Mouse (Mus musculus) midbrain, embryonic 14.5 days (tissue): ENCODE data around the gene Gabrr3. TPM values are rescaled to one million over a fixed set of nuclear protein-coding genes. Genes with fewer than 3 reads are reported as not detected.
A peak's percentile ranks its signal among the peaks of the same experiment; 100 is the strongest.

Experiments used
- ATAC-seq: fragments of 200-750 bp; cut with Nextera tagmentation; 2 replicates; pipeline ENCODE4 v1.8.0; 2017; ENCODE audit warnings: moderate number of reproducible peaks, moderate library complexity; ENCODE audit not compliant: low FRiP score, low TSS enrichment
- DNase-seq: peaks from one replicate; pipeline ENCODE4 v3.0.0-alpha.2; 2015
- H3K27ac ChIP-seq: fragments of 300-500 bp; sonication (generic); replicated peaks from 2 replicates; pipeline ENCODE4 v1.5.1; 2014; ENCODE audit warnings: mild to moderate bottlenecking, low read depth, low read length, moderate library complexity
- H3K27me3 ChIP-seq: fragments of 300-500 bp; sonication (generic); 2 replicates; pipeline ENCODE4 v1.6.1; 2014; ENCODE audit warnings: low read length, control low read depth, mixed read lengths; ENCODE audit not compliant: control insufficient read depth, insufficient read depth
- H3K36me3 ChIP-seq: fragments of 300-500 bp; sonication (generic); 2 replicates; pipeline ENCODE4 v1.6.1; 2014; ENCODE audit warnings: low read length, control low read depth; ENCODE audit not compliant: control insufficient read depth, insufficient read depth
- H3K4me1 ChIP-seq: fragments of 300-500 bp; sonication (generic); 2 replicates; pipeline ENCODE4 v1.6.1; 2014; ENCODE audit warnings: mild to moderate bottlenecking, antibody characterized with exemption, low read length, control low read depth; ENCODE audit not compliant: control insufficient read depth, insufficient read depth
- H3K4me2 ChIP-seq: fragments of 300-500 bp; sonication (generic); 2 replicates; pipeline ENCODE4 v1.6.1; 2014; ENCODE audit warnings: mild to moderate bottlenecking, low read length, moderate library complexity
- H3K4me3 ChIP-seq: fragments of 300-500 bp; sonication (generic); replicated peaks from 2 replicates; pipeline ENCODE4 v1.5.1; 2014; ENCODE audit warnings: low read depth, low read length
- H3K9ac ChIP-seq: fragments of 300-500 bp; sonication (generic); replicated peaks from 2 replicates; pipeline ENCODE4 v1.6.1; 2014; ENCODE audit warnings: mild to moderate bottlenecking, low read length, moderate library complexity
- H3K9me3 ChIP-seq: fragments of 300-500 bp; sonication (generic); 2 replicates; pipeline ENCODE4 v1.6.1; 2016; ENCODE audit warnings: low read length, control low read depth, mixed read lengths; ENCODE audit not compliant: control insufficient read depth
- WGBS: fragments of 180-500 bp; shearing (Covaris S2); extraction: QIAGEN DNeasy Blood & Tissue Kit; methylation state at CpG from one replicate; pipeline ENCODE4 v1.1.7; 2014; 5-methylcytosine and 5-hydroxymethylcytosine counted together
- polyA plus RNA-seq: library from polyadenylated mRNA; unstranded; fragments of >200 nt; fragmentation: Nextera tagmentation; extraction: Ambion mirVana; gene quantifications from 2 replicates; pipeline ENCODE4 v1.2.1, GENCODE M21; 2014

The Gabrr3 gene
- polyA plus RNA-seq, 1 experiment from 2014 or later: 0.08 TPM

GRCm38 (mm10) chr16:59413475-59413874 lies 6.3 kb downstream of the Gabrr3 start:
- H3K9me3 ChIP-seq: no peaks in the 10 kb centered on the region
- WGBS: 79% methylated on average over 4 of the region's 4 CpGs
- H3K27me3 ChIP-seq: no peaks in the 10 kb centered on the region
- H3K4me1 ChIP-seq: no peaks in the 10 kb centered on the region
- no peak for ATAC-seq
- no peak for DNase-seq
- H3K4me2 ChIP-seq: no peak overlapping the region
- H3K9ac ChIP-seq: no peak overlapping the region
- no peaks in the 10 kb centered on the region for H3K36me3 ChIP-seq
- no peak overlapping the region for H3K27ac ChIP-seq
- no peak overlapping the region for H3K4me3 ChIP-seq

DNA sequence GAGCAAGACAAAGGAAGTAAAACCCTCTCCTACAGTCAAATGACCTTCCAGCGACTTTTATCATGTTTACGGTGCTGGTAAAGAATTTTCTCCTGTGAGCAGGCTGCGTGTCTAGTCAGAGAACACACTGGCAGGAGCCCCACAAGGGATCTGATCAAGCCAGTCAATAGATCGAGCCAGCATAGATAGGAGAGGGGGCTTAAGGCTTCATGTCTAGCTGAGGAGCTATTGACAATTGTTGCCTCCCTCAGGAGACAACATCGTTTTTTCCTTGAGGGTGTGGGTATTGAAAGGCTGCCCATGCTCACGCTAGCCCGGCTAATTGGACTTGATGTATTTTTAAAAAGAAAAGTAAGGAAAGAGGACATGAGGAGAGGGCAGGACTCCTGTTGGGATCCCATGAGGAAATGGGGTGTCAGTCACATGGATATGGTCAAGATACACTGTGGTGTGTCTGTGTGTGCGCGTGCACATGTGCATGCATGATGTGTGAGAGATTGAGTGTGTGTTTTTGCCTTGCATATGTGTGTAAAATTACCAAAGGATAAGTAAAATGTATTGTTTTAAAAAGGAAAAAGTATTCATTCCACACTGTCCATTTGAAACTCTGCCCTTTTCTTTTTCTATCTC lies 13.2 kb downstream of the Gabrr3 start:
- DNase-seq: no peak
- 0 out of 2 replicates have a peak, but pooled peaks have one; percentile 55 for ATAC-seq
- Histone ChIP-seq H3K9me3 (no peaks in the 10 kb centered on the region), H3K4me1 (peaks cover 3% of the 10 kb centered on the region; the same call in 1 of the 2 replicates), H3K27me3 (no peaks in the 10 kb centered on the region), H3K36me3 (no peaks in the 10 kb centered on the region), H3K4me3 (no peak overlapping the region), H3K9ac (no peak overlapping the region), H3K4me2 (no peak overlapping the region), H3K27ac (no peak overlapping the region)
- 50% methylated on average over 9 of the region's 9 CpGs for WGBS

- Histone ChIP-seq H3K9ac (no peak overlapping the region), H3K27me3 (no peaks in the 10 kb centered on the region), H3K9me3 (no peaks in the 10 kb centered on the region), H3K27ac (no peak overlapping the region), H3K4me2 (no peak overlapping the region), H3K4me1 (peaks cover 3% of the 10 kb centered on the region; the same call in 1 of the 2 replicates), H3K4me3 (no peak overlapping the region), H3K36me3 (no peaks in the 10 kb centered on the region)
- DNase-seq (peak; percentile 96), ATAC-seq (peak; percentile 73; the same call in 1 of the 2 replicates)
- 9% methylated on average over 6 of the region's 6 CpGs for WGBS
Measured at GRCm38 (mm10) chr16:59420867-59421251, 13.7 kb downstream of the Gabrr3 start.

DNA sequence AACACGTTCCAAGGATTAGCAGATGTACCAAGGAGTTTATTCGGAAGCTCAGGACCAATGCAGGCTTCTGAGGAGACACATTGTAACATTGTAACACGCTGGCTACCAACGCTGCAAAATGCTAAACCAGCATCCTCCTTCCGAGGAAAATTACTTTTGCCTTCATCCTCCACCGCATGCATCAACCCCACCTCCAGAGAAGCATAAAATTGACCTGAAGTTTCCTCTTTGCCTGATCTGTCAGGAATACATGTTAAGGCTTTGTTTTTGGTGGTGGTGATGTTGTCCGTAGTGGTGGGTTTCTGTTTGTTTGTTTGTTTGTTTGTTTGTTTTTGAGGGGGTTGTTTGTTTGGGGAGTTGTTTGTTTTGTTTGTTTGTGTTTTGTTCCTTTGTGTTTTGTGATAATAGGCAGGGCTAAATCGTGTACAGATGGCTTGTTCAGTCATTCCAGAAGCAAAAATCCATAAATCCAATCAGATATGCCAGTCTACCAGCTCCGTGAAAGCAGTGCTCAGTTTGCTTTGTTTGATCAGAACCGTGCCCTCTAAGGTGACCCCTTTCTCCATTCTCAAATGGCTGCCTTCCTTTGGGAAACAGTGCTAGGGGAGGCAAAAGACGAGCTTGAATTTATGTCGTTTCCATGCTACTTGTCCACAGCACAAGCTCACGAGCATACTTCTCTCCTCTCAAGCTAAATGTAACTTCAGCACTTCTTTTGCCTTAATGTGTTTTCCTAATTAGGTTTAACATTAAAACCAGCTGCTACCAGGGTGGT lies 14.6 kb downstream of the Gabrr3 start:
- DNase-seq (no peak), ATAC-seq (no peak; the same call in 1 of the 2 replicates)
- Histone ChIP-seq H3K36me3 (no peaks in the 10 kb centered on the region), H3K9ac (no peak overlapping the region), H3K4me1 (peaks cover 3% of the 10 kb centered on the region; the same call in 1 of the 2 replicates), H3K27me3 (no peaks in the 10 kb centered on the region), H3K27ac (no peak overlapping the region), H3K9me3 (no peaks in the 10 kb centered on the region), H3K4me3 (no peak overlapping the region), H3K4me2 (no peak overlapping the region)
- 38% methylated on average over 13 of the region's 13 CpGs for WGBS

- no peak overlapping the region for H3K9ac ChIP-seq
- H3K27me3 ChIP-seq: no peaks in the 10 kb centered on the region
- DNase-seq (no peak), ATAC-seq (0 out of 2 replicates have a peak, but pooled peaks have one; percentile 57)
- 64% methylated on average over 7 of the region's 7 CpGs for WGBS
- no peak overlapping the region for H3K4me3 ChIP-seq
- H3K36me3 ChIP-seq: no peaks in the 10 kb centered on the region
- H3K4me2 ChIP-seq: no peak overlapping the region
- H3K9me3 ChIP-seq: no peaks in the 10 kb centered on the region
- no peak overlapping the region for H3K27ac ChIP-seq
- no peaks in the 10 kb centered on the region for H3K4me1 ChIP-seq
Measured at GRCm38 (mm10) chr16:59427960-59428359, 20.8 kb downstream of the Gabrr3 start.

GRCm38 (mm10) chr16:59433181-59433580 lies 26.0 kb downstream of the Gabrr3 start:
- no peak overlapping the region for H3K9ac ChIP-seq
- no peak overlapping the region for H3K4me3 ChIP-seq
- no peaks in the 10 kb centered on the region for H3K36me3 ChIP-seq
- no peak overlapping the region for H3K4me2 ChIP-seq
- WGBS: 79% methylated on average over 11 of the region's 11 CpGs
- no peak for DNase-seq
- no peak for ATAC-seq
- no peak overlapping the region; the same call in 1 of the 2 replicates for H3K27ac ChIP-seq
- no peaks in the 10 kb centered on the region for H3K9me3 ChIP-seq
- H3K27me3 ChIP-seq: no peaks in the 10 kb centered on the region
- no peaks in the 10 kb centered on the region for H3K4me1 ChIP-seq

DNA sequence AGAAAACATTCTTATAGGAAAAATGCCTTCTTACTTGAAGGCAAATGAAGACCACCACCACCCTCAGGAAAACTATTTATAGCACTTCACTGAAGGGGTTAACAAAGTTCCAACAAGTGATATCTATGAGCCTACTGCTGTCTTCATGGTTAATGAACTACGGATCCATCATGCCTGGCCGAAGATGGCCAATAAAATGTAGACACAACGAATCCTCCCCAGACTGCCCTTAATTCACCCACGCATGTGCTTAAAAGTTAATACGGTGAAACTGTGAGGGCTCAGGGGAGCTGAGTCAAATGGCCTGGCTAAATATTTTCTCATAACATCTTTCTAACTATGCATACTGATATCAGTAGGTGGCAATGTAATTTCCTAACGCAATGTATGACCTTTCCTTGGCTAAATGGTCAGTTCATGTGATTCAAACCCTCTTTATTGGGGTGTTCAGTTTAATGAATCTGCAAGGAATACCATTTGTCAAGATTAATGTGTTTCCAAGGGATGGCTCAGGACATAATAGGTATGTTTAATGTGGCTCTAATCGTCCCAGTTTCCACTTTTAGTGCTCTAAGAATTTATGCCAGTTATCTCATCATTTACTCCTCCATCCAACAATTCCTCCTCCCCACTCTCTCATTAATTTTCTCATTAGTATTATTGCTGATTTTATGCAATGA lies 37.9 kb downstream of the Gabrr3 start:
- Histone ChIP-seq H3K4me3 (no peak overlapping the region), H3K27me3 (no peaks in the 10 kb centered on the region), H3K36me3 (no peaks in the 10 kb centered on the region), H3K4me1 (no peaks in the 10 kb centered on the region), H3K9me3 (no peaks in the 10 kb centered on the region), H3K4me2 (no peak overlapping the region), H3K27ac (no peak overlapping the region), H3K9ac (no peak overlapping the region)
- no peak for DNase-seq
- 83% methylated on average over 7 of the region's 7 CpGs for WGBS
- ATAC-seq: no peak

GRCm38 (mm10) chr16:59448181-59448580 lies 41.0 kb downstream of the Gabrr3 start:
- Histone ChIP-seq H3K4me1 (no peaks in the 10 kb centered on the region), H3K9ac (no peak overlapping the region), H3K36me3 (no peaks in the 10 kb centered on the region), H3K27me3 (no peaks in the 10 kb centered on the region), H3K27ac (no peak overlapping the region), H3K4me3 (no peak overlapping the region), H3K9me3 (no peaks in the 10 kb centered on the region), H3K4me2 (no peak overlapping the region)
- 90% methylated on average over 1 of the region's 1 CpGs for WGBS
- ATAC-seq (no peak), DNase-seq (no peak)
